In the genomic region with DNA sequence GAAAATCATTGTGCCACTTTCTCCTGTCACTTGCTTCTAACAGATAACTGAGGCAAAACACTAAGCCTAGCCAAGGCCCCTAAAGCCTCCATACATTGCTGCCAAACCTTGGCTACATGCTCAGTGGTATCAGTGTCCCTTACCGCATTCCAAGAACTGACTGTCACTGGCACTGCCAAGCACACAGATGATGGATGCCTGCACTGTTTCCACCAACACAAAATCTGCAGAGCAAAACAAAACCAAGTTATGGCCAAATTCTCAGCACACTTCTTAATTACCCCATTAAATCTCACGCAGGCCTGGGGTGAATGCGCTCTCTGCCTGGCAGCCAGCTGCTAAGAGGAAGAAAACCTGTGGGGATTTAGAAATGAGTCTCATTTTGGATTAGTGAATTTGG, we compare ENCODE assay signal across 21 mouse cellular contexts.
A peak's percentile ranks its signal among the peaks of the same experiment; 100 is the strongest.
DNase-seq lines count a peak whose midpoint lies in the region; ATAC-seq lines count a peak whose summit lies in the region.
"Had no signal": no experiment of that assay in that cellular context is flagged by ENCODE, and none has a peak within 500 bp of the region (broad histone marks: within the 10 kb centered on the region; RNA-seq: fewer than 3 reads in every experiment).

No protein-coding gene starts in this region.

- no peak overlapping the region for H3K4me3 ChIP-seq in forebrain, embryonic 15.5 days
- H3K4me3 ChIP-seq in forebrain, embryonic 12.5 days (replicated peaks) = no peak overlapping the region
- H3K4me3 ChIP-seq: heart, adult 2 months; intestine, embryonic 15.5 days; midbrain, embryonic 12.5 days; neural tube, embryonic 15.5 days; stomach, embryonic 15.5 days had no signal

- WGBS in forebrain, embryonic 15.5 days = 20% methylated on average over 3 of the region's 3 CpGs
- 63% methylated on average over 3 of the region's 3 CpGs for WGBS in forebrain, embryonic 12.5 days

- H3K36me3 ChIP-seq in forebrain, embryonic 15.5 days = no peaks in the 10 kb centered on the region
- H3K36me3 ChIP-seq in forebrain, embryonic 12.5 days (replicated peaks) = no peaks in the 10 kb centered on the region
- H3K36me3 ChIP-seq: intestine, embryonic 15.5 days; midbrain, embryonic 12.5 days; neural tube, embryonic 15.5 days; stomach, embryonic 15.5 days had no signal

- no peaks in the 10 kb centered on the region for H3K27me3 ChIP-seq in forebrain, embryonic 15.5 days
- no peaks in the 10 kb centered on the region for H3K27me3 ChIP-seq in forebrain, embryonic 12.5 days
- H3K27me3 ChIP-seq: intestine, embryonic 15.5 days; midbrain, embryonic 12.5 days; neural tube, embryonic 15.5 days; stomach, embryonic 15.5 days had no signal

- no peaks in the 10 kb centered on the region for H3K9me3 ChIP-seq in forebrain, embryonic 15.5 days
- H3K9me3 ChIP-seq in forebrain, embryonic 12.5 days = no peaks in the 10 kb centered on the region
- H3K9me3 ChIP-seq: intestine, embryonic 15.5 days; midbrain, embryonic 12.5 days; neural tube, embryonic 15.5 days; stomach, embryonic 15.5 days had no signal

- H3K9ac ChIP-seq in forebrain, embryonic 15.5 days (replicated peaks) = no peak overlapping the region
- H3K9ac ChIP-seq in forebrain, embryonic 12.5 days = no peak overlapping the region
- H3K9ac ChIP-seq: intestine, embryonic 15.5 days; midbrain, embryonic 12.5 days; neural tube, embryonic 15.5 days; stomach, embryonic 15.5 days had no signal

- H3K27ac ChIP-seq in forebrain, embryonic 15.5 days (replicated peaks) = no peak overlapping the region
- H3K27ac ChIP-seq in forebrain, embryonic 12.5 days = no peak overlapping the region
- H3K27ac ChIP-seq: heart, adult 2 months; intestine, embryonic 15.5 days; midbrain, embryonic 12.5 days; neural tube, embryonic 15.5 days; stomach, embryonic 15.5 days had no signal

- peaks cover 9% of the 10 kb centered on the region; the same call in 1 of the 2 replicates for H3K4me1 ChIP-seq in forebrain, embryonic 15.5 days
- no peaks in the 10 kb centered on the region for H3K4me1 ChIP-seq in forebrain, embryonic 12.5 days
- H3K4me1 ChIP-seq: intestine, embryonic 15.5 days; midbrain, embryonic 12.5 days; stomach, embryonic 15.5 days had no signal

- peak; percentile 14 to 39 for DNase-seq in layer of hippocampus, postnatal 14 days (ENCODE audit: low spot score in 2 of 2)
- DNase-seq in layer of hippocampus, adult 9-11 months = no peak
- DNase-seq in brain, adult 2 months (ENCODE audit: low read depth, low spot score) = peak; percentile 43
- peak; percentile 17 for DNase-seq in forelimb bud, embryonic 11.5 days (ENCODE audit: low read depth, low spot score)
- DNase-seq in c-Kit-positive CD71-positive TER-119-positive erythroid progenitor cells, embryonic 14.5 days (ENCODE audit: low spot score) = no peak
- DNase-seq: B cell, adult 2 months; cerebellum, postnatal 14 days; gastrocnemius, postnatal 25 days; heart, adult 2 months; heart, postnatal 36 days; kidney, adult 9 months; kidney, postnatal 25 days; liver; thymus, adult 2 months had no signal

- H3K4me2 ChIP-seq in forebrain, embryonic 15.5 days (replicated peaks) = no peak overlapping the region
- no peak overlapping the region for H3K4me2 ChIP-seq in forebrain, embryonic 12.5 days
- H3K4me2 ChIP-seq: intestine, embryonic 15.5 days; midbrain, embryonic 12.5 days; neural tube, embryonic 15.5 days; stomach, embryonic 15.5 days had no signal

- peak; percentile 97 for ATAC-seq in forebrain, embryonic 15.5 days (replicated peaks)
- no peak for ATAC-seq in forebrain, embryonic 12.5 days (ENCODE audit: low FRiP score)
- ATAC-seq: intestine, embryonic 15.5 days; lung, postnatal 0 days had no signal

Comparison
In these comparisons a context has a peak if more than half of its experiments do, and no peak if none do; other contexts are left out.
1. DNase-seq: peak in layer of hippocampus, postnatal 14 days (2 of 2), brain, adult 2 months (single experiment) and forelimb bud, embryonic 11.5 days (single experiment); none in layer of hippocampus, adult 9-11 months (single experiment) and c-Kit-positive CD71-positive TER-119-positive erythroid progenitor cells, embryonic 14.5 days (single experiment).